23 mouse cellular contexts compared by ENCODE assay signal in the genomic region with DNA sequence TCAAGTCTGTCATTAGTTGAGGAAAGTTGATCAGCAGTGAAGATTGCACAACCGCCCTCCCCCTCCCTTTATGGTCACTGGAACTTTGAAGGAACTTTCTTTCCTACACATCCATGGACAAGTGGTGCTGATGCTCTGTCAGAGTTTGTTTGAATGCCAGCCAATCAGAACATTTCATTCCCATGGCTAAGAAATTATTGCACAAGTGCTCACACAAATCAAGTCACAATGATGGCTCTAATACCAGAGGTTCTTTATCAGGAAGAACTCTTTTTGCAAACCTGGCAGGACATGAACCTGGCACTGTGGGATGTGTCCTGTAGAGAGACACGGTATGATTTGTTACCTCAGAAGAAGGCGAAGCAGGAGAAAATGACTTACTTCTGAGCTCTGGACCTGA. TPM values are rescaled to one million over a fixed set of nuclear protein-coding genes. Genes with fewer than 3 reads are reported as not detected.
DNase-seq lines count a peak whose midpoint lies in the region; ATAC-seq lines count a peak whose summit lies in the region.
"Had no signal": no experiment of that assay in that cellular context is flagged by ENCODE, and none has a peak within 500 bp of the region (broad histone marks: within the 10 kb centered on the region; RNA-seq: fewer than 3 reads in every experiment).

No protein-coding gene starts in this region.

- ATAC-seq in midbrain, embryonic 11.5 days (ENCODE audit: low FRiP score), result no peak
- no peak for ATAC-seq in midbrain, embryonic 15.5 days (replicated peaks)
- ATAC-seq in hindbrain, embryonic 13.5 days (ENCODE audit: low FRiP score), result no peak
- no peak for ATAC-seq in erythroblast, adult 5-6 weeks (replicated peaks; ENCODE audit: low FRiP score, poor library complexity, severe bottlenecking)
- ATAC-seq: forebrain, embryonic 16.5 days; intestine, embryonic 15.5 days; liver, postnatal 0 days had no signal

- WGBS in midbrain, embryonic 11.5 days, result 90% methylated on average over 3 of the region's 3 CpGs
- WGBS in midbrain, embryonic 15.5 days, result 88% methylated on average over 3 of the region's 3 CpGs
- WGBS in hindbrain, embryonic 13.5 days, result 98% methylated on average over 3 of the region's 3 CpGs

- H3K9me3 ChIP-seq in midbrain, embryonic 11.5 days (ENCODE audit: control insufficient read depth, low read length), result no peaks in the 10 kb centered on the region
- no peaks in the 10 kb centered on the region for H3K9me3 ChIP-seq in midbrain, embryonic 15.5 days
- H3K9me3 ChIP-seq in hindbrain, embryonic 13.5 days, result no peaks in the 10 kb centered on the region
- H3K9me3 ChIP-seq: embryonic facial prominence, embryonic 13.5 days; hindbrain, embryonic 15.5 days; intestine, embryonic 15.5 days had no signal

- no peak overlapping the region for H3K9ac ChIP-seq in midbrain, embryonic 11.5 days (ENCODE audit: low read length)
- H3K9ac ChIP-seq in midbrain, embryonic 15.5 days, result no peak overlapping the region
- no peak overlapping the region for H3K9ac ChIP-seq in hindbrain, embryonic 13.5 days
- H3K9ac ChIP-seq: embryonic facial prominence, embryonic 13.5 days; hindbrain, embryonic 15.5 days; intestine, embryonic 15.5 days; liver, postnatal 0 days had no signal

- no peaks in the 10 kb centered on the region for H3K36me3 ChIP-seq in midbrain, embryonic 11.5 days (ENCODE audit: control insufficient read depth, insufficient read depth, low read length)
- H3K36me3 ChIP-seq in midbrain, embryonic 15.5 days (replicated peaks), result no peaks in the 10 kb centered on the region
- no peaks in the 10 kb centered on the region for H3K36me3 ChIP-seq in hindbrain, embryonic 13.5 days
- H3K36me3 ChIP-seq: embryonic facial prominence, embryonic 13.5 days; hindbrain, embryonic 15.5 days; intestine, embryonic 15.5 days had no signal

- H3K4me2 ChIP-seq in midbrain, embryonic 11.5 days, result no peak overlapping the region
- H3K4me2 ChIP-seq in midbrain, embryonic 15.5 days, result no peak overlapping the region
- H3K4me2 ChIP-seq in hindbrain, embryonic 13.5 days, result no peak overlapping the region
- H3K4me2 ChIP-seq: embryonic facial prominence, embryonic 13.5 days; heart, embryonic 11.5 days; hindbrain, embryonic 15.5 days; intestine, embryonic 15.5 days had no signal

- no peaks in the 10 kb centered on the region for H3K4me1 ChIP-seq in midbrain, embryonic 11.5 days (ENCODE audit: control insufficient read depth, insufficient read depth, low read length)
- H3K4me1 ChIP-seq in midbrain, embryonic 15.5 days, result no peaks in the 10 kb centered on the region
- H3K4me1 ChIP-seq in hindbrain, embryonic 13.5 days (replicated peaks), result no peaks in the 10 kb centered on the region
- H3K4me1 ChIP-seq: embryonic facial prominence, embryonic 13.5 days; hindbrain, embryonic 15.5 days; intestine, embryonic 15.5 days had no signal

- intact Hi-C loops in gastrocnemius, postnatal 14 days (cut with DNase I; ENCODE audit: low total_unique reads), result no loop called here

- no peak overlapping the region for H3K4me3 ChIP-seq in midbrain, embryonic 11.5 days (ENCODE audit: low read depth, low read length)
- no peak overlapping the region for H3K4me3 ChIP-seq in midbrain, embryonic 15.5 days
- H3K4me3 ChIP-seq in hindbrain, embryonic 13.5 days, result no peak overlapping the region
- H3K4me3 ChIP-seq: embryonic facial prominence, embryonic 13.5 days; hindbrain, embryonic 15.5 days; intestine, embryonic 15.5 days; left cerebral cortex, adult 2 months had no signal

- H3K27ac ChIP-seq in midbrain, embryonic 11.5 days (ENCODE audit: low read depth, low read length), result no peak overlapping the region
- no peak overlapping the region for H3K27ac ChIP-seq in midbrain, embryonic 15.5 days
- H3K27ac ChIP-seq in hindbrain, embryonic 13.5 days, result no peak overlapping the region
- H3K27ac ChIP-seq: embryonic facial prominence, embryonic 13.5 days; hindbrain, embryonic 15.5 days; intestine, embryonic 15.5 days; left cerebral cortex, adult 2 months had no signal

- H3K27me3 ChIP-seq in midbrain, embryonic 11.5 days (ENCODE audit: control insufficient read depth, insufficient read depth, low read length), result no peaks in the 10 kb centered on the region
- no peaks in the 10 kb centered on the region for H3K27me3 ChIP-seq in midbrain, embryonic 15.5 days (replicated peaks)
- H3K27me3 ChIP-seq in hindbrain, embryonic 13.5 days, result no peaks in the 10 kb centered on the region
- H3K27me3 ChIP-seq: embryonic facial prominence, embryonic 13.5 days; hindbrain, embryonic 15.5 days; intestine, embryonic 15.5 days had no signal

- DNase-seq in gastrocnemius, postnatal 25 days, result peak; percentile 14
- DNase-seq in gastrocnemius, postnatal 14 days, result no peak
- peak; percentile 56 for DNase-seq in midbrain, embryonic 11.5 days (ENCODE audit: low spot score, missing footprints)
- peak; percentile 28 for DNase-seq in adrenal gland, postnatal 14 days
- DNase-seq in lung, postnatal 36 days, result peak; percentile 68
- DNase-seq: cerebellum, adult 9-11 months; kidney, adult 9 months; kidney, postnatal 36 days; left cerebral cortex, postnatal 4 days; liver; liver, postnatal 0 days; retina, postnatal 1 day; right cerebral cortex, postnatal 4 days; thymus, postnatal 36 days had no signal

RNA-seq across cellular contexts. Expression of a gene that starts 54.3 kb away (rescaled TPM):
- 10 to 100 TPM; 19.8 to 20.1 TPM for total RNA-seq in gastrocnemius, postnatal 25 days (2021)
- 10 to 100 TPM; 25.0 to 31.8 TPM for total RNA-seq in gastrocnemius, postnatal 14 days (2021)
- polyA plus RNA-seq in midbrain, embryonic 11.5 days (2014; fragmentation: Nextera tagmentation; extraction: Ambion mirVana), result 27.0 and 28.0 TPM in 2 replicates
- 24.2 and 25.1 TPM in 2 replicates for polyA plus RNA-seq in midbrain, embryonic 15.5 days (2015; fragmentation: Nextera tagmentation; extraction: Ambion mirVana)
- 36.8 and 38.0 TPM in 2 replicates for total RNA-seq in adrenal gland, postnatal 14 days (2021)
- 39.0 and 42.2 TPM in 2 replicates for polyA plus RNA-seq in hindbrain, embryonic 13.5 days (2015; fragmentation: Nextera tagmentation; extraction: Ambion mirVana)
- total RNA-seq in erythroblast, adult 5-6 weeks (2015; ENCODE audit: low replicate concordance), result 2.5 and 3.7 TPM in 2 replicates
- total RNA-seq in erythroblast, adult 5-6 weeks (2017; ENCODE audit: low replicate concordance), result 1.8 and 2.8 TPM in 2 replicates
